Mouse (Mus musculus): ENCODE data around the gene Gal3st2c. TPM values are rescaled to one million over a fixed set of nuclear protein-coding genes. Genes with fewer than 3 reads are reported as not detected.
"Not testable (repeated sequence)": the region's sequence is repeated elsewhere in the genome, so short reads cannot be mapped to it uniquely, and the experiment has no call there.

Gal3st2c gene
- total RNA-seq, 2 experiments from 2014 or later = 0.02 TPM; not detected in 1

DNA sequence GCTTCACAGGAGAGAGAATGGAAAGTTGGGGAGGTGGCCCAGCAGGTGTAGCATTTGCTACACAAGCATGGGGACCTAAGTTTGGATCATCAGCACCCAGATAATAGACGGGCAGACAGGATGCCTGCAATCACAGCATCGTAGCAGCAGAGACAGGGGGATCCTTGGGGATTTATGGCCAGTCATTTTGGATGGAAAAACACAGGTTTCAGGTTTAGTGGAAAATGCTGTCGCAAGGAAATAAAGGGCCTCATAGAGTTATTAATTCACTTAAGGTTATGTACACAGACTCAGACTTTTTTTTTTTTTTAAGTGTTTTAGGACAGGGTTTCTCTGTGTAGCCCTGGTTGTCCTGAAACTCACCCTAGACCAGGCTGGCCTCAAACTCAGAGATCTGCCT, 55.2 kb downstream of the Gal3st2c start:
- DNase-seq (ENCODE audit: low spot score) = no peak

DNA sequence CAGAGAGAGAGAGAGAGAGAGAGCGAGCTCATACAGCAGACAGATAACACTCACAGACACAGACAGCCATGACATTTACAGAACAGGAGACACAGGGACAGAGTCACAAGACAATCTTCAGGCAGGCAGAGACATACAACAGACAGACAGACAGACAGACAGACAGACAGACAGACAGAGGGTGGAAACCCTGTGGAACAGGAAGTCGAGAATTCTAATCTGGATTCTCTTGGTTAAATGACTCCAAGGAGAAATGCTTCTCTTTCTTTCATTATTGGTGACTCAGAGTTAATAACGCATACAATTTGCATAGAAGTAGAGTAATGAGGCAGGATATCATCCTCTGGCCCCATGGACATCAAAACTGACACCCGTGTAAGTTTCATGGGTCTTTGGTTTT, 56.2 kb downstream of the Gal3st2c start:
- no peak for DNase-seq (ENCODE audit: low spot score)

DNA sequence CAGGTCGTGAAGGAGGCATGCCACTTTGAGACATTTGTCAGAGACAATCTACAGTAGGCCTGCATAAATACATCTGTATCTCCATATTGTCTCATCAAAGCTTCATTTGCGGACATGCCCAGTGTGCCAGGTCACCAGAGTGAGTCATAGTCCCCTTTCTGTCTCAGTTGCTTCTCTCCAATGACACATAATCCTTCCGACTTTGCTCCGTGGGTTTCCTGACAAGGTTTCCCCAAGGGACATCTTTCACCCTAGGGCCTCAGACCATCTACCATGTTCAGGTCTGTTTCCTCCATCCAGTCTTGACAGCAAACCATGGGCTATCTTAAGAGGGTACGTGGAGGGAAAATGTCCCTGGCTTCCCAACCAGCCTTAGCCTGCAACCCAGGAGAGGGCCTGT, 60.8 kb downstream of the Gal3st2c start:
- no peak for DNase-seq (ENCODE audit: low spot score)

DNA sequence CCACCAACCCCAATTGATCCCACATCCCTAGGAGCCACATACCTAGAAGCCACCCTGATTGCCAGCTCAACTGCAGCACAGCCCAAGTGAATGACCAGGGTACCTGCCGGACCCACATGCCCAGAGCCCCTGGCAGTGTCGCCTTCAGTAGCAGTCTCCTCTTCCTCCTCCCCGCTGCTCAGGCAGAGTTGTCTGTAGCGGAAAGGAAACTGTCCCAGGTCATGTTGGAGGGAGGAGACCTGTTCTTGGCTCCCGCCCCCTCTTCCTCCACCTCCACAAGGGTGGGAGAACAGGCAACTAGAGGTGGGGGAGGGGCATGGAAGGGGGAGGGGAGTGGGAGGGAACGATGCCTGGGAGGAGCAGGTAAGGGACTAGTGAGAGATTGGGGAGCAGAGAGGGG, 62.1 kb downstream of the Gal3st2c start, which contains the start of gene Pdcd1:
Gene Pdcd1, minus strand, starts transcription at position 181 of the 400 bp plus-strand sequence.
- DNase-seq (ENCODE audit: low spot score) = no peak

DNA sequence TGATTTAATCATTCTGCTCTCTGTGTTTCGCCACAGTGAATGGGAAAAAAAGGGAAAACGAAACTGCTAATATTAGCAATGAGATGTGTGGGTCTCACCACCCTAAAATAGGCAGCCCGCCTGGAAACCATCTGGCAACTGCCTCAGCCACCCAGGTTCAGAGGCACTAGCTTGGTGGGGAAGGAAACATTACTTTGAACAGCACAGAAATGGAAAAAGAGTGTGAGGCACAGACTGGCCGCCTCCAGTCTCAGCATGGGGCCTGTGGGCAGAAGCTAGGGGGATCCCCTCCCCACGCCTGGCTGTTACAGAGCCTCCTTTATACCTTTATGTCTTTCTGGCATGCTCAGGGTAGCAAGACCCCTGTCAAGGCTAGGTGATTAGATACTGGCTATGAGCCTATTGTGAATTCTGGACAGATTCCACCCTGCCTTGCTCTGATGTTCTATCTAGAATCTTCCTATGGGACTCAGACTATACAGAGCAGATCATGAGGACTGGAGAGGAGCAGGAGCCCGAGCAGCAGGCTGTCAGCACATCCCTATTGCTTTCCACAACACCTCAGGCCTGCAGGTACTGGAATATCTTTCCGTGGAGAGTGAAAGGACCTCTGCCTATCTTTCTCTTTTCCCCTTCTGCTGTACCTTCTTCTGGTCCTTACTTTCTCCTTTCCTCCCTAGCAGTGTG, 63.4 kb downstream of the Gal3st2c start:
- DNase-seq (ENCODE audit: low spot score) = no peak

DNA sequence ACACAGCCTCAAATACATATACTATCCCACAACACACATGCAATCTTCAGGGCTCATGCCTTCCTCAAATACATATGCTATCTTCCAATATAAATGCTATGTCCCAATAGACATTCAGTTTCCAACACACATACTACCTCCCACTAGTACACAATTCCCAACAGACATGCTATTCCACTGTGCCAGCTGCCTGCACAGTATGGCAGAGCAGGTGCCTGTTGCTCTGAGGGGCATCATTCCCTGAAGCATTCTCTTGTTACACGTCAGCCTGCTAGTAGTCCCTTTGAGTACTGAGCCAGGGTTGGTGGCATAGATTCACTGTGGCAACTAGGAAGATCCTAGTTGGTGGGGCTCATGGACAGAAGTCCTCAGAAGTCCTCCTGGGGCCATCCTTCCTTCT, 64.2 kb downstream of the Gal3st2c start:
- DNase-seq (ENCODE audit: low spot score) = no peak

DNA sequence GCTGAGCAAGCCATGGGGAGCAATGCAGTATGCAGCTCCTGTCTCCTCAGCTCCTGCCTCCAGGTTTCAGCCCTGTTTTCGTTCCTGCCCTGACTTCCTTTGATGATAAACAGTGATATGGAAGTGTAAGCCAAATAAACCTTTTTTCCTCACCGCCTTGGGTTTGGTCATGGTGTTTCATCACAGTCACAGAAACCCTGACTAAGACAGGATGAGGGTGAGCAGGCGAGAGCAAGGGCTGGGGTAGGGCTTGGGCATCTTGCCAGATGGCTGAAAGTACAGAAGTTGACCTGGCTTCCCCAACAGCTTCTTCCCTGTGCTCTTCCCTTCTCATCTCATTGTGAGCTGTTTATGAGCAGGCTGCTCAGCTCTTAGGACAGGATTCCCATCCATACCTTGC, 65.7 kb downstream of the Gal3st2c start:
- no peak for DNase-seq (ENCODE audit: low spot score)

DNA sequence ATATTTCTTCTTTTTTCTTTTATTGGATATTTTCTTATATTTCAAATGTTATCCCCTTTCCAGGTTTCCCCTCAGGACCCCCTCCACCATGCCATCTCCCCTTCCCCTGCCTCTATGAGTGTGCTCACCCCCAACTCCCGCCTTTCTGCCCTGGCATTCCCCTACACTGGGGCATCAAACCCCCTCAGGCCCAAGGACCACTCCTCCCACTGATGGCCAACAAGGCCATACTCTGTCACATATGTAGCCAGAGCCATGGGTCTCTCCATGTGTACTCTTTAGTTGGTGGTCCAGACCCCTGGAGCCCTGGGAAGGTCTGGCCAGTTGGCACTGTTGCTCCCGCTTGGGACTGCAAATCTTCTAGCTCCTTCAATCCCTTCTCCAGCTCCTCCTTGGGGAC, 67.1 kb downstream of the Gal3st2c start:
- no peak for DNase-seq (ENCODE audit: low spot score)

DNA sequence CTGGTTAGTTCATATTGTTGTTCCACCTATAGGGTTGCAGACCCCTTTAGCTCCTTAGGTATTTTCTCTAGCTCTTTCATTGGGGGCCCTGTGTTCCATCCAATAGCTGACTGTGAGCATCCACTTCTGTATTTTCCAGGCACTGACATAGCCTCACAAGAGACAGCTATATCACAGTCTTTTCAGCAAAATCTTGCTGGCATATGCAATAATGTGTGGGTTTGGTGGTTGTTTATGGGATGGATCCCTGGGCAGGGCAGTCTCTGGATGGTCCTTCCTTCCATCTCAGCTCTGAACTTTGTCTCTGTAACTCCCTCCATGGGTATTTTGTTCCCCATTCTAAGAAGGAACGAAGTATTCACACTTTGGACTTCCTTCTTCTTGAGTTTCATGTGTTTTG, 68.0 kb downstream of the Gal3st2c start:
- DNase-seq (ENCODE audit: low spot score) = not testable (repeated sequence)

Other genes with a start within 250 kb of the Gal3st2c start
- 10 to 100 TPM; 26.4 to 26.5 TPM for gene Atg4b, start 239.0 kb upstream of the Gal3st2c start, total RNA-seq (2021)
- gene Thap4, start 235.6 kb upstream of the Gal3st2c start, total RNA-seq (2021) = 10 to 100 TPM; 77.0 to 87.1 TPM
- 10 to 100 TPM; 15.1 to 16.1 TPM for gene Dtymk, start 188.6 kb upstream of the Gal3st2c start, total RNA-seq (2021)
- 1 to 10 TPM; 4.5 to 5.1 TPM for gene Ing5, start 186.5 kb upstream of the Gal3st2c start, total RNA-seq (2021)
- gene D2hgdh, start 165.6 kb upstream of the Gal3st2c start, total RNA-seq (2021) = 10 to 100 TPM; 19.4 to 23.4 TPM
- not detected for gene Gal3st2, start 129.2 kb upstream of the Gal3st2c start, total RNA-seq (2021)
- not detected for gene Gal3st2b, start 72.2 kb upstream of the Gal3st2c start, total RNA-seq (2021)
- gene Neu4, start 29.9 kb downstream of the Gal3st2c start, total RNA-seq (2021) = not detected
- not detected for gene Pdcd1, start 62.0 kb downstream of the Gal3st2c start, total RNA-seq (2021)

All from gastrocnemius, adult 18-20 months (tissue).